Comparison of ENCODE assay signal across 29 mouse cellular contexts in the genomic region with DNA sequence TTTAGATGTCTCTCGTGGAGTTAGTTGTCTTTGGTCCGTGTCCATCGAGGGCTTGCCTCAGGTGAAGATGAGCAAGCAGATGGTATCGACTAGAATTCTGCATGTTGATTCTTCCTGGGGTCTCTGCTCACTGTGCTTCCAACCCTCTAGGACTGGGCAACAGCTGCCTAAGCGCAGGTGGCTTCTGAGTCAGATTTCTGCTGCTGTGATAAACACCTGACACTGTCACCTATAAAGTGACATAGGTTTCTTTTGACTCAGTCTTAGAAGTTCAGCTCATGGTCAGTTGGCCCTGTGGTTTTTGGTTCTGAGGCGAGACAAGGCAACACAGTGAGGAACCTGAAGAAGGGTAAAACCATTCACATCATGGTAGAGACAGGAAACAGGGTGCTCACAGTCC.
"Had no signal": no experiment of that assay in that cellular context is flagged by ENCODE, and none has a peak within 500 bp of the region (broad histone marks: within the 10 kb centered on the region; RNA-seq: fewer than 3 reads in every experiment).

No protein-coding gene starts in this region.

- DNase-seq: left cerebral cortex, postnatal 4 days; liver; liver, embryonic 13.5 days; liver, postnatal 0 days; lung, adult 18-20 months; lung, adult 2 months; lung, embryonic 14.5 days; lung, postnatal 10 days; lung, postnatal 14 days; lung, postnatal 36 days; lung, postnatal 4 days; midbrain, embryonic 14.5 days had no signal

- H3K4me3 ChIP-seq: limb, embryonic 10.5 days; limb, embryonic 12.5 days; limb, embryonic 13.5 days; limb, embryonic 15.5 days; liver, embryonic 12.5 days; liver, embryonic 13.5 days; liver, embryonic 15.5 days; lung, embryonic 15.5 days; megakaryocyte, embryonic 14.5 days; midbrain, embryonic 10.5 days; midbrain, embryonic 12.5 days; midbrain, embryonic 13.5 days; midbrain, embryonic 15.5 days; myocyte had no signal

- H3K36me3 ChIP-seq: limb, embryonic 10.5 days; limb, embryonic 12.5 days; limb, embryonic 13.5 days; limb, embryonic 15.5 days; liver, embryonic 12.5 days; liver, embryonic 13.5 days; liver, embryonic 15.5 days; lung, embryonic 15.5 days; midbrain, embryonic 10.5 days; midbrain, embryonic 12.5 days; midbrain, embryonic 13.5 days; midbrain, embryonic 15.5 days had no signal

- H3K9me3 ChIP-seq: limb, embryonic 10.5 days; limb, embryonic 12.5 days; limb, embryonic 13.5 days; limb, embryonic 15.5 days; liver, embryonic 12.5 days; liver, embryonic 13.5 days; liver, embryonic 15.5 days; lung, embryonic 15.5 days; megakaryocyte, embryonic 14.5 days; midbrain, embryonic 10.5 days; midbrain, embryonic 12.5 days; midbrain, embryonic 13.5 days; midbrain, embryonic 15.5 days had no signal

- H3K4me2 ChIP-seq: limb, embryonic 12.5 days; limb, embryonic 13.5 days; limb, embryonic 15.5 days; liver, embryonic 11.5 days; liver, embryonic 12.5 days; liver, embryonic 13.5 days; liver, embryonic 15.5 days; lung, embryonic 14.5 days; lung, embryonic 15.5 days; midbrain, embryonic 11.5 days; midbrain, embryonic 12.5 days; midbrain, embryonic 13.5 days; midbrain, embryonic 15.5 days had no signal

- H3K4me1 ChIP-seq: limb, embryonic 10.5 days; limb, embryonic 12.5 days; limb, embryonic 13.5 days; liver, embryonic 12.5 days; liver, embryonic 15.5 days; midbrain, embryonic 10.5 days; midbrain, embryonic 12.5 days; midbrain, embryonic 13.5 days had no signal

- H3K27ac ChIP-seq: limb, embryonic 10.5 days; limb, embryonic 12.5 days; limb, embryonic 13.5 days; limb, embryonic 15.5 days; liver, embryonic 12.5 days; liver, embryonic 13.5 days; liver, embryonic 14.5 days; liver, embryonic 15.5 days; lung, embryonic 15.5 days; macrophage; midbrain, embryonic 10.5 days; midbrain, embryonic 12.5 days; midbrain, embryonic 13.5 days; midbrain, embryonic 15.5 days had no signal

- H3K9ac ChIP-seq: limb, embryonic 12.5 days; limb, embryonic 13.5 days; limb, embryonic 15.5 days; liver, embryonic 12.5 days; liver, embryonic 13.5 days; liver, embryonic 14.5 days; liver, embryonic 15.5 days; liver, postnatal 0 days; lung, embryonic 14.5 days; lung, embryonic 15.5 days; midbrain, embryonic 12.5 days; midbrain, embryonic 13.5 days; midbrain, embryonic 15.5 days had no signal

- H3K27me3 ChIP-seq: limb, embryonic 12.5 days; limb, embryonic 13.5 days; limb, embryonic 15.5 days; liver, embryonic 12.5 days; liver, embryonic 13.5 days; liver, embryonic 15.5 days; lung, embryonic 15.5 days; midbrain, embryonic 12.5 days; midbrain, embryonic 13.5 days; midbrain, embryonic 15.5 days had no signal
